Mouse (Mus musculus): ENCODE data around the gene Vcam1. TPM values are rescaled to one million over a fixed set of nuclear protein-coding genes. Genes with fewer than 3 reads are reported as not detected.
A peak's percentile ranks its signal among the peaks of the same experiment; 100 is the strongest.

The Vcam1 gene
- polyA plus RNA-seq, 1 experiment from 2014 or later, result 70.0 TPM

DNA sequence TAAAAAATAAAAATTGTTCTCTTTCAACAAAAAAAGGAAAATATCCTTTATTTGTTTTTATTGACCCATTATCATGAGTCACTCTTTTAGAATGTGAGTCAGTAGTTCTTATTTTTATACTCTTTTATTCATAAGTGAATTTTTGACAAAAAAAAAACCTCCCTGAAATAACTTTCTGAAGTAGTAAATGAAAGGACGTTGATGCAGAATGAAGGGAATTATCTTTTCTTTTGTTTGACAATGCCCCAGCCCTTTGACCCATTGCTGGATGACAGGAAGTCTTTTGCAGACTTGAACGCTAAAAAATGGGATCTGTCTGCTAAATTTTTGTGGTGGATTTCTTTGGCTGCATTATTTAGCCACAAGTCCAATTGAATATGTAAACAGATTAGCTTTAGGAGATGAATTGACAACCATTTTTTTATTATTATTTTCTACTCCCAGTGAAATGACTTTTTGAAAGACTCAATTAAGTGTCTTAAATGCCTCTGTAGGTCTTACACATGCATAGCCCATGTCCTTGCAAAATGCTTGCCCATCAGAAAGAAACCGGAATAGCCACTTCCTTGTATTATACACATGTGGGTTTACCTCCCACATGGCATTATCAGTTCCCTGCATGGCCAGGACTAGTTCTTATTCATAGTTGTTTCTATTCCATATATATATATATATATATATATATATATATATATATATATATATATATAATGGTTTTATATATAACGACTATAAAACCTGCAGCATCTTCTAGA, 530 bp upstream of the Vcam1 start:
- 36% methylated on average over 4 of the region's 4 CpGs for WGBS
- 0 out of 2 replicates have a peak, but pooled peaks cover 3% of the 10 kb centered on the region for H3K4me1 ChIP-seq (ENCODE audit: control insufficient read depth, insufficient read depth, low read length)
- no peaks in the 10 kb centered on the region for H3K27me3 ChIP-seq (ENCODE audit: control insufficient read depth, insufficient read depth, low read length)
- no peak for ATAC-seq (ENCODE audit: insufficient number of reproducible peaks, insufficient read depth, low FRiP score, low read depth)
- H3K9ac ChIP-seq (replicated peaks; ENCODE audit: low read depth, low read length), result no peak overlapping the region
- H3K36me3 ChIP-seq (ENCODE audit: control insufficient read depth, insufficient read depth, low read length), result no peaks in the 10 kb centered on the region
- no peak overlapping the region for H3K27ac ChIP-seq (ENCODE audit: low read length)
- no peak overlapping the region for H3K4me3 ChIP-seq (ENCODE audit: low read depth, low read length)
- H3K9me3 ChIP-seq (ENCODE audit: control insufficient read depth, low read depth, low read length), result no peaks in the 10 kb centered on the region
- H3K4me2 ChIP-seq (replicated peaks; ENCODE audit: low read depth, low read length), result no peak overlapping the region

DNA sequence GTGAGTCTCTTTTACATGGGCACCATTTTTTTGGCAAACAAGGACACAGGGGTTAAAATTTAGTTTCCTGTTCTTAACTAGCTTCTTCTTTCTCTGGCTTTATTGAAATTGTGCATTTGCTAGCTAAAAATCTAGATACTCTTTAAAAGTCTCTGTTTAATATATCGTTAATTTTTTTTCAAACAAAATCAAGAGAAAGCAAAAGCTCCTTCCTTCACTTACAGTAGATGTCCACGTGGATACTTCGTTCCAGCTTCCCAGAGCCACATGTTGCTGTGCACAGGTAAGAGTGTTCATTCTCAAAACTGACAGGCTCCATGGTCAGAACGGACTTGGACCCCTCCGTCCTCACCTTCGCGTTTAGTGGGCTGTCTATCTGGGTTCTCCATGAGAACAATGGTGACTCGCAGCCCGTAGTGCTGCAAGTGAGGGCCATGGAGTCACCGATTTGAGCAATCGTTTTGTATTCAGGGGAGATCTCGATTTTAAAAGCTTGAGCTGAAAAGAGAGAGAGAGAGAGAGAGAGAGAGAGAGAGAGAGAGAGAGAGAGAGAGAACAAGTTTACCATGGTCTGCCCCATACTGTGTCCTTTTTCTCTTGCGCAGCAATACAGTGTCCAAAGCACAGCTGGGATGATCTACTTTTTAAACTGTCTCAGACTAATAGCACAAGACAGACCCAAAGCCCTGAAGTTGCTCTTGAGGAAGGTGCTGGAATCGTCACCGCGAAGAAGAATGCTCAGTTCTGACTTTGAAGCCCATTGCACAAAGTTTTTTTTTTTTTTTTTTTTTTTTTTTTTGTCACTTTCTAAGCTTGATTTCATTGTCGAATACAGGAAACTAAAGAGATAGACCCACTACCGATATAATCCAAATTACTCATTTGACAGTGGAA, 930 bp downstream of the Vcam1 start:
- peak overlapping the region; percentile 30; the same call in 1 of the 2 replicates for H3K27ac ChIP-seq (ENCODE audit: low read length)
- 0 out of 2 replicates have a peak, but pooled peaks cover 3% of the 10 kb centered on the region for H3K4me1 ChIP-seq (ENCODE audit: control insufficient read depth, insufficient read depth, low read length)
- H3K9me3 ChIP-seq (ENCODE audit: control insufficient read depth, low read depth, low read length), result no peaks in the 10 kb centered on the region
- no peak for ATAC-seq (ENCODE audit: insufficient number of reproducible peaks, insufficient read depth, low FRiP score, low read depth)
- H3K9ac ChIP-seq (replicated peaks; ENCODE audit: low read depth, low read length), result peak overlapping the region; percentile 7; the same call in 1 of the 2 replicates
- peak overlapping the region; percentile 33 for H3K4me3 ChIP-seq (ENCODE audit: low read depth, low read length)
- no peaks in the 10 kb centered on the region for H3K27me3 ChIP-seq (ENCODE audit: control insufficient read depth, insufficient read depth, low read length)
- H3K36me3 ChIP-seq (ENCODE audit: control insufficient read depth, insufficient read depth, low read length), result no peaks in the 10 kb centered on the region
- peak overlapping the region; percentile 47 for H3K4me2 ChIP-seq (replicated peaks; ENCODE audit: low read depth, low read length)
- WGBS, result 64% methylated on average over 18 of the region's 18 CpGs

DNA sequence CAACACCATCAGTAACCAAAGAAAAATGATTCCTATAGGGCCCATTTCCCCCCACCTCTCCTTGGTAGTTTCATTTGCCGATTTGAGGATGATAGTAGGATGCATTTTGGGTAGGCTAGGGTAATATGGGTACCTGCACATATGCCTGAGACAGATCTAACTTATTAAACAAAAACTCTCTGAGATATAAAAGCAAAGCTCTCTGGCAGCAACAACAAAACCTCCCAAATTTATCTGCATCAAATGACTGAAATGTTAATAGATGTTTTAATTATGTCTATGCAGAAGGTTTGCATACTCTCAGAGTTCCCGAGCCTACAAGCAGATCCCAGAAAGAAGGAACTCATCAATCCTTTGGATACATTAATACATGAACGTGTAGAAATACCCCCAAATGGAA, 1.7 kb downstream of the Vcam1 start:
- H3K4me3 ChIP-seq (ENCODE audit: low read depth, low read length), result peak overlapping the region; percentile 33
- no peak overlapping the region; the same call in 1 of the 2 replicates for H3K9ac ChIP-seq (replicated peaks; ENCODE audit: low read depth, low read length)
- H3K27ac ChIP-seq (ENCODE audit: low read length), result 0 out of 2 replicates have a peak overlapping the region, but pooled peaks have one; percentile 21
- H3K9me3 ChIP-seq (ENCODE audit: control insufficient read depth, low read depth, low read length), result no peaks in the 10 kb centered on the region
- H3K4me1 ChIP-seq (ENCODE audit: control insufficient read depth, insufficient read depth, low read length), result 0 out of 2 replicates have a peak, but pooled peaks cover 3% of the 10 kb centered on the region
- no peaks in the 10 kb centered on the region for H3K36me3 ChIP-seq (ENCODE audit: control insufficient read depth, insufficient read depth, low read length)
- no peak for ATAC-seq (ENCODE audit: insufficient number of reproducible peaks, insufficient read depth, low FRiP score, low read depth)
- H3K4me2 ChIP-seq (replicated peaks; ENCODE audit: low read depth, low read length), result peak overlapping the region; percentile 47
- 52% methylated on average over 3 of the region's 3 CpGs for WGBS
- no peaks in the 10 kb centered on the region for H3K27me3 ChIP-seq (ENCODE audit: control insufficient read depth, insufficient read depth, low read length)

DNA sequence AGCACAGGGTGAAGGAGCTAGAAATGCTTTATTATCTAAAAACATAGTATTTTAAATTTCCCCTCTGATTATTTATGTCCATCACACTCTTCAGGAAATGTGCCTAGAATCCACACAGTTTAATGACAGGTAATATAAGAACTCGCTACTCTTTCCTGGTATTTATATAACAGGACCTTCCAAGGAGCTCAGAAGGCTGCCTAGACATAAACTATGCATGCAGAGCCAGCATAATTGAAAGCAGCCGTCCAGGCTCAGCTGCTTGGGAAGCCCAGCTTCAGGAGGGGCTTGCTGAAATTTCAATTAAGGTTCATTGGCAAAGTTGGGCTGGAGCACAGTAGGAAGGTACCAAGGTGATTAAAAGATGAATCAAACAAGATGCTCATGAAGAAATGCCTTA, 2.2 kb downstream of the Vcam1 start:
- Histone ChIP-seq H3K27ac (ENCODE audit: low read length) (no peak overlapping the region; the same call in 1 of the 2 replicates), H3K27me3 (ENCODE audit: control insufficient read depth, insufficient read depth, low read length) (no peaks in the 10 kb centered on the region), H3K4me3 (ENCODE audit: low read depth, low read length) (peak overlapping the region; percentile 33), H3K9me3 (ENCODE audit: control insufficient read depth, low read depth, low read length) (no peaks in the 10 kb centered on the region), H3K4me2 (replicated peaks; ENCODE audit: low read depth, low read length) (peak overlapping the region; percentile 47), H3K36me3 (ENCODE audit: control insufficient read depth, insufficient read depth, low read length) (no peaks in the 10 kb centered on the region), H3K4me1 (ENCODE audit: control insufficient read depth, insufficient read depth, low read length) (0 out of 2 replicates have a peak, but pooled peaks cover 3% of the 10 kb centered on the region), H3K9ac (replicated peaks; ENCODE audit: low read depth, low read length) (no peak overlapping the region)
- ATAC-seq (ENCODE audit: insufficient number of reproducible peaks, insufficient read depth, low FRiP score, low read depth), result no peak
- WGBS, result 25% methylated on average over 2 of the region's 2 CpGs

DNA sequence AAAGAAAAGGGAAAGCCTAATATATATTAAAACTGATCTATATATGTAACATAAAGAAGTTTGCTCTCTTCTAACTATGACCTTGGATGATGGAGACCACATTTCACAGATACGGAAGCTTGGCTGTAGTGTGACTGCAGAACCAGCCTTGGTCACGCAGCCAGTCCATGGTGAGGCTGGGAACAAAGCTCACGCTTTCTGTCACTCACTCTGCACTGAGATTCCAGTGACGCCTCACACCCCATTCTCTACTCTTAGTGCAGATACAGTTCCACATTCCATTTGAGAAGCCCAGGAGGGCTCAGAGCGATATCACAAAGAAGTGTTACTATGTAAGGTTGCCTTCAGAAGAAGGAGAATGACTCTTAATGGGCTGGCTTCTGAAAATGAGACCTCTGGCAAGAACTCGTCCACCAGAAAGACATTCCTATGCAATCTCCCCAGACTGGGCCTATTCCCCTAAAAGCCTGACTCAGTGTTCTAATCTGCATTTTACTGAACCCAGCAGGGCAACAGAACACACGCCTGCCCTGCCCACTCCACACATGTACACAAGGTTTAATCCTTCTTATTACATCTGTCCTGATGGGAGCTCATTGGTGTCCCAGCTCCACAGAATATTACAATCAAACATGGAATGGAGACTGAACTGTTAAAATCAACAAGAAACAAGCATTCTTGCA, 2.8 kb downstream of the Vcam1 start:
- H3K27me3 ChIP-seq (ENCODE audit: control insufficient read depth, insufficient read depth, low read length), result no peaks in the 10 kb centered on the region
- H3K9me3 ChIP-seq (ENCODE audit: control insufficient read depth, low read depth, low read length), result no peaks in the 10 kb centered on the region
- H3K4me2 ChIP-seq (replicated peaks; ENCODE audit: low read depth, low read length), result peak overlapping the region; percentile 47
- H3K9ac ChIP-seq (replicated peaks; ENCODE audit: low read depth, low read length), result no peak overlapping the region
- no peak overlapping the region; the same call in 1 of the 2 replicates for H3K27ac ChIP-seq (ENCODE audit: low read length)
- peak overlapping the region; percentile 33; the same call in 1 of the 2 replicates for H3K4me3 ChIP-seq (ENCODE audit: low read depth, low read length)
- no peaks in the 10 kb centered on the region for H3K36me3 ChIP-seq (ENCODE audit: control insufficient read depth, insufficient read depth, low read length)
- ATAC-seq (ENCODE audit: insufficient number of reproducible peaks, insufficient read depth, low FRiP score, low read depth), result no peak
- 70% methylated on average over 7 of the region's 7 CpGs for WGBS
- H3K4me1 ChIP-seq (ENCODE audit: control insufficient read depth, insufficient read depth, low read length), result 0 out of 2 replicates have a peak, but pooled peaks cover 3% of the 10 kb centered on the region

DNA sequence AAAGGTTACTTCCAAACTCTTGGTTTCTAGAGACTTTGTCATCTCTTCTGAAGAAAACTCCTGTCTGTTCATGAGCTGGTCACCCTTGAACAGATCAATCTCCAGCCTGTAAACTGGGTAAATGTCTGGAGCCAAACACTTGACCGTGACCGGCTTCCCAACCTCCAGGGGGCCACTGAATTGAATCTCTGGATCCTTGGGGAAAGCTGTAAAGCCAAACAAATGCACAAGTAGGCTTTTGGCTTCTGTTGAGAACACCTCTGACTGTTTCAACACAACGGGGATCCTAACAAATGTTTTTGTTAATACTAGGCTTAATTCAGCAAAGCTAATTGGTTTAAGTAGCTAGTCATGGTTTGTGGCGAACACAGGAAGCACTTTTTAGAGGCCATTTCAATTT, 3.4 kb downstream of the Vcam1 start:
- 49% methylated on average over 4 of the region's 4 CpGs for WGBS
- ATAC-seq (ENCODE audit: insufficient number of reproducible peaks, insufficient read depth, low FRiP score, low read depth), result no peak
- Histone ChIP-seq H3K4me3 (ENCODE audit: low read depth, low read length) (no peak overlapping the region), H3K4me2 (replicated peaks; ENCODE audit: low read depth, low read length) (peak overlapping the region; percentile 47), H3K9me3 (ENCODE audit: control insufficient read depth, low read depth, low read length) (no peaks in the 10 kb centered on the region), H3K27ac (ENCODE audit: low read length) (no peak overlapping the region), H3K27me3 (ENCODE audit: control insufficient read depth, insufficient read depth, low read length) (no peaks in the 10 kb centered on the region), H3K4me1 (ENCODE audit: control insufficient read depth, insufficient read depth, low read length) (0 out of 2 replicates have a peak, but pooled peaks cover 3% of the 10 kb centered on the region), H3K36me3 (ENCODE audit: control insufficient read depth, insufficient read depth, low read length) (no peaks in the 10 kb centered on the region), H3K9ac (replicated peaks; ENCODE audit: low read depth, low read length) (no peak overlapping the region)

DNA sequence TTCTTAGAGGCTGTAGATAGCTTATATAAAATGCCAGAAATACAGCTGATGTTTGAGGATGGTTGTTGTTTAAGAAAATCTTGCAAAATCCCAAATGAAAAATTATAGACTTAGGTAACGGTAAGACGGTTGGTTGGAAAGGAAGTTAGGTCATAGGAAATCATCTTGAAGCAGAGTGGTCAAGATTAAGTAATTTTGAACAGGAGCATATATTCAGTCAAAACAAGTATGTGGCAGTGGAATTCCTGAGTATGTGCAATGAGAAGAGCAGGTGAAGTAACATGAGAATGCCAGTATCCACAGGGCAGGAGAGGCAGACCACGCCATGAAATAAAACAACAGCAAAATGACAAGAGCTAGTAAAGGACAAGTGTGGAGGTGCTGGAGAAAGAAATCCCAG, 5.7 kb downstream of the Vcam1 start:
- H3K4me1 ChIP-seq (ENCODE audit: control insufficient read depth, insufficient read depth, low read length), result 0 out of 2 replicates have a peak, but pooled peaks cover 3% of the 10 kb centered on the region
- WGBS, result 87% methylated on average over 3 of the region's 3 CpGs
- H3K36me3 ChIP-seq (ENCODE audit: control insufficient read depth, insufficient read depth, low read length), result no peaks in the 10 kb centered on the region
- H3K9ac ChIP-seq (replicated peaks; ENCODE audit: low read depth, low read length), result no peak overlapping the region
- H3K27ac ChIP-seq (ENCODE audit: low read length), result no peak overlapping the region
- H3K4me2 ChIP-seq (replicated peaks; ENCODE audit: low read depth, low read length), result no peak overlapping the region
- H3K4me3 ChIP-seq (ENCODE audit: low read depth, low read length), result no peak overlapping the region
- H3K27me3 ChIP-seq (ENCODE audit: control insufficient read depth, insufficient read depth, low read length), result no peaks in the 10 kb centered on the region
- no peaks in the 10 kb centered on the region for H3K9me3 ChIP-seq (ENCODE audit: control insufficient read depth, low read depth, low read length)
- ATAC-seq (ENCODE audit: insufficient number of reproducible peaks, insufficient read depth, low FRiP score, low read depth), result no peak

DNA sequence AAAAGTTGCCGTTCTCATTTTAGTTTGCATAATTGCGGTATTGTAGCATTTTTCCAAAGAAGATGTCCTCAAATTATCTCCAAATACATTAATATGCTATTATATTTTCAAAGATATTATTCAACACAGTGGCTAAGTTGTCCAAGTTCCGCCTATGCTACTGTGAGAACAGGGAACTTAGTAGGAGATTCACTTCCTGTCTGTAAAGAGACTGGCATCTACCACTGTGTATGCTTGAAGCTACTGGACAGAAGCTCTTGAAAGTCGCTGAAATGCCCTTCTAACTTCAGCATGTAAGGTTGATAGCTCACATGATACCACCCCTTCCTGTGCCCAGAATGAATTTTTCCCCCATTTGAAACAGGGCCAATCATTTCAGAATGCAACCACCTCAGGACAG, 6.8 kb downstream of the Vcam1 start:
- Histone ChIP-seq H3K4me1 (ENCODE audit: control insufficient read depth, insufficient read depth, low read length) (0 out of 2 replicates have a peak, but pooled peaks cover 3% of the 10 kb centered on the region), H3K4me3 (ENCODE audit: low read depth, low read length) (no peak overlapping the region), H3K36me3 (ENCODE audit: control insufficient read depth, insufficient read depth, low read length) (no peaks in the 10 kb centered on the region), H3K9me3 (ENCODE audit: control insufficient read depth, low read depth, low read length) (no peaks in the 10 kb centered on the region), H3K27ac (ENCODE audit: low read length) (no peak overlapping the region), H3K9ac (replicated peaks; ENCODE audit: low read depth, low read length) (no peak overlapping the region), H3K4me2 (replicated peaks; ENCODE audit: low read depth, low read length) (no peak overlapping the region), H3K27me3 (ENCODE audit: control insufficient read depth, insufficient read depth, low read length) (no peaks in the 10 kb centered on the region)
- no peak for ATAC-seq (ENCODE audit: insufficient number of reproducible peaks, insufficient read depth, low FRiP score, low read depth)
- 82% methylated on average over 4 of the region's 4 CpGs for WGBS
